Mouse (Mus musculus) gastrocnemius, adult 8-10 months (tissue): Measurements from ENCODE around the gene T2. TPM values are rescaled to one million over a fixed set of nuclear protein-coding genes. Genes with fewer than 3 reads are reported as not detected.

Experiments
- DNase-seq, 2 experiments: peaks; one replicate each; pipeline ENCODE4 v3.0.0; 2022; ENCODE audit warnings: low spot score in 2 of 2
- total RNA-seq, 4 experiments: library from RNA; stranded (reverse); gene quantifications; 2 replicates each; pipeline ENCODE4 v1.2.4; 2022

The T2 gene
- total RNA-seq, 4 experiments from 2014 or later = not detected

GRCm38 (mm10) chr17:8416865-8417264 lies 61.1 kb downstream of the T2 start:
- no peak for DNase-seq

GRCm38 (mm10) chr17:8420739-8421138 lies 64.9 kb downstream of the T2 start:
- no peak for DNase-seq

- DNase-seq = no peak
These were observed 65.7 kb downstream of the T2 start for GRCm38 (mm10) chr17:8421517-8421916.

GRCm38 (mm10) chr17:8423283-8423682 lies 67.5 kb downstream of the T2 start:
- DNase-seq = no peak

GRCm38 (mm10) chr17:8429436-8429835 lies 73.6 kb downstream of the T2 start:
- DNase-seq = no peak

GRCm38 (mm10) chr17:8429896-8430295 lies 74.1 kb downstream of the T2 start:
- no peak for DNase-seq

GRCm38 (mm10) chr17:8432179-8432800 lies 76.5 kb downstream of the T2 start:
- DNase-seq = no peak

GRCm38 (mm10) chr17:8433121-8433977 lies 77.6 kb downstream of the T2 start:
- no peak for DNase-seq

- DNase-seq = no peak
These were observed 78.5 kb downstream of the T2 start, which contains the start of gene T for GRCm38 (mm10) chr17:8433978-8434960. Gene T, plus strand, starts transcription at chr17:8434423.

- DNase-seq = no peak
These were observed 80.4 kb downstream of the T2 start for GRCm38 (mm10) chr17:8436184-8436583.

GRCm38 (mm10) chr17:8444062-8444461 lies 88.3 kb downstream of the T2 start:
- DNase-seq = no peak

- no peak for DNase-seq
These were observed 91.9 kb downstream of the T2 start for GRCm38 (mm10) chr17:8447676-8448192.

- no peak for DNase-seq
These were observed 92.5 kb downstream of the T2 start for GRCm38 (mm10) chr17:8448324-8448723.

GRCm38 (mm10) chr17:8455196-8455595 lies 99.4 kb downstream of the T2 start:
- DNase-seq = no peak

GRCm38 (mm10) chr17:8455601-8456000 lies 99.8 kb downstream of the T2 start:
- no peak for DNase-seq

GRCm38 (mm10) chr17:8456856-8457460 lies 101.2 kb downstream of the T2 start:
- DNase-seq = no peak

GRCm38 (mm10) chr17:8461568-8461967 lies 105.8 kb downstream of the T2 start:
- DNase-seq = no peak

- DNase-seq = no peak
These were observed 107.8 kb downstream of the T2 start for GRCm38 (mm10) chr17:8463482-8464128.

GRCm38 (mm10) chr17:8467771-8468170 lies 112.0 kb downstream of the T2 start:
- DNase-seq = no peak

GRCm38 (mm10) chr17:8468716-8469344 lies 113.0 kb downstream of the T2 start:
- peak; percentile 44 to 54 for DNase-seq
